Mouse (Mus musculus): ENCODE data around the gene Chic2.

The Chic2 gene

GRCm38 (mm10) chr5:75067125-75067756, 22.7 kb upstream of the Chic2 start:
- no peak for DNase-seq (ENCODE audit: low spot score in 2 of 2)

GRCm38 (mm10) chr5:75066715-75067114, 22.1 kb upstream of the Chic2 start:
- no peak for DNase-seq (ENCODE audit: low spot score in 2 of 2)

- DNase-seq (ENCODE audit: low spot score in 2 of 2): no peak
Measured at GRCm38 (mm10) chr5:75063177-75063576, 18.6 kb upstream of the Chic2 start.

GRCm38 (mm10) chr5:75051109-75051508, 6.5 kb upstream of the Chic2 start:
- DNase-seq (ENCODE audit: low spot score in 2 of 2): no peak

- DNase-seq (ENCODE audit: low spot score in 2 of 2): peak; percentile 25 to 30
Measured at GRCm38 (mm10) chr5:75046681-75047321, 2.2 kb upstream of the Chic2 start.

- no peak for DNase-seq (ENCODE audit: low spot score in 2 of 2)
Measured at GRCm38 (mm10) chr5:75045371-75045770, 797 bp upstream of the Chic2 start.

GRCm38 (mm10) chr5:75043621-75044301, 813 bp downstream of the Chic2 start:
- DNase-seq (ENCODE audit: low spot score in 2 of 2): peak in 1 of 2 experiments; percentile 26

- DNase-seq (ENCODE audit: low spot score in 2 of 2): no peak
Measured at GRCm38 (mm10) chr5:75043011-75043445, 1.5 kb downstream of the Chic2 start.

GRCm38 (mm10) chr5:75039307-75039706, 5.3 kb downstream of the Chic2 start:
- DNase-seq (ENCODE audit: low spot score in 2 of 2): no peak

GRCm38 (mm10) chr5:75035475-75035874, 9.1 kb downstream of the Chic2 start:
- DNase-seq (ENCODE audit: low spot score in 2 of 2): no peak

GRCm38 (mm10) chr5:75014768-75015167, 29.8 kb downstream of the Chic2 start:
- DNase-seq (ENCODE audit: low spot score in 2 of 2): no peak

GRCm38 (mm10) chr5:75012771-75013421, 31.7 kb downstream of the Chic2 start:
- no peak for DNase-seq (ENCODE audit: low spot score in 2 of 2)

- no peak for DNase-seq (ENCODE audit: low spot score in 2 of 2)
Measured at GRCm38 (mm10) chr5:75011985-75012738, 32.4 kb downstream of the Chic2 start.

GRCm38 (mm10) chr5:75004755-75005154, 39.8 kb downstream of the Chic2 start:
- DNase-seq (ENCODE audit: low spot score in 2 of 2): no peak

- no peak for DNase-seq (ENCODE audit: low spot score in 2 of 2)
Measured at GRCm38 (mm10) chr5:75002109-75002508, 42.5 kb downstream of the Chic2 start.

GRCm38 (mm10) chr5:74998716-74999512, 45.7 kb downstream of the Chic2 start:
- no peak for DNase-seq (ENCODE audit: low spot score in 2 of 2)

- peak in 1 of 2 experiments; percentile 10 for DNase-seq (ENCODE audit: low spot score in 2 of 2)
Measured at GRCm38 (mm10) chr5:74994947-74995346, 49.6 kb downstream of the Chic2 start.

GRCm38 (mm10) chr5:74984101-74984500, 60.5 kb downstream of the Chic2 start:
- DNase-seq (ENCODE audit: low spot score in 2 of 2): no peak

- no peak for DNase-seq (ENCODE audit: low spot score in 2 of 2)
Measured at GRCm38 (mm10) chr5:74980574-74980973, 64.0 kb downstream of the Chic2 start.

- no peak for DNase-seq (ENCODE audit: low spot score in 2 of 2)
Measured at GRCm38 (mm10) chr5:74980154-74980553, 64.4 kb downstream of the Chic2 start.

GRCm38 (mm10) chr5:74979586-74979985, 65.0 kb downstream of the Chic2 start:
- no peak for DNase-seq (ENCODE audit: low spot score in 2 of 2)

All from right cerebral cortex, postnatal 36 days (tissue).